Mouse (Mus musculus): ENCODE measurements around the gene Ccdc162. TPM values are rescaled to one million over a fixed set of nuclear protein-coding genes. Genes with fewer than 3 reads are reported as not detected.

The Ccdc162 gene
- total RNA-seq, 4 experiments from 2014 or later, result 0.63 to 0.92 (median 0.80) TPM

- no peak for DNase-seq (ENCODE audit: low spot score in 2 of 2)
These were observed 174.4 kb downstream of the Ccdc162 start for GRCm38 (mm10) chr10:41542057-41542456.

GRCm38 (mm10) chr10:41538986-41539385 lies 177.4 kb downstream of the Ccdc162 start:
- DNase-seq (ENCODE audit: low spot score in 2 of 2), result no peak

- no peak for DNase-seq (ENCODE audit: low spot score in 2 of 2)
These were observed 178.5 kb downstream of the Ccdc162 start for GRCm38 (mm10) chr10:41537983-41538330.

GRCm38 (mm10) chr10:41537226-41537982 lies 179.0 kb downstream of the Ccdc162 start:
- no peak for DNase-seq (ENCODE audit: low spot score in 2 of 2)

GRCm38 (mm10) chr10:41536714-41537113 lies 179.7 kb downstream of the Ccdc162 start:
- DNase-seq (ENCODE audit: low spot score in 2 of 2), result no peak

GRCm38 (mm10) chr10:41535991-41536390 lies 180.4 kb downstream of the Ccdc162 start:
- DNase-seq (ENCODE audit: low spot score in 2 of 2), result no peak

- no peak for DNase-seq (ENCODE audit: low spot score in 2 of 2)
These were observed 186.5 kb downstream of the Ccdc162 start for GRCm38 (mm10) chr10:41529972-41530371.

GRCm38 (mm10) chr10:41525696-41526095 lies 190.7 kb downstream of the Ccdc162 start:
- no peak for DNase-seq (ENCODE audit: low spot score in 2 of 2)

- no peak for DNase-seq (ENCODE audit: low spot score in 2 of 2)
These were observed 193.0 kb downstream of the Ccdc162 start for GRCm38 (mm10) chr10:41523386-41523785.

- DNase-seq (ENCODE audit: low spot score in 2 of 2), result no peak
These were observed 196.1 kb downstream of the Ccdc162 start for GRCm38 (mm10) chr10:41520410-41520673.

- DNase-seq (ENCODE audit: low spot score in 2 of 2), result peak; percentile 18 to 44
These were observed 196.6 kb downstream of the Ccdc162 start for GRCm38 (mm10) chr10:41519640-41520409.

GRCm38 (mm10) chr10:41518981-41519618 lies 197.3 kb downstream of the Ccdc162 start, which contains the start of gene Cd164:
Gene Cd164, plus strand, starts transcription at chr10:41519414.
- DNase-seq (ENCODE audit: low spot score in 2 of 2), result peak; percentile 81 to 87

GRCm38 (mm10) chr10:41518508-41518980 lies 197.9 kb downstream of the Ccdc162 start:
- peak; percentile 59 to 73 for DNase-seq (ENCODE audit: low spot score in 2 of 2)

GRCm38 (mm10) chr10:41514921-41515320 lies 201.5 kb downstream of the Ccdc162 start:
- DNase-seq (ENCODE audit: low spot score in 2 of 2), result no peak

- DNase-seq (ENCODE audit: low spot score in 2 of 2), result no peak
These were observed 202.1 kb downstream of the Ccdc162 start for GRCm38 (mm10) chr10:41514301-41514700.

GRCm38 (mm10) chr10:41509160-41509559 lies 207.3 kb downstream of the Ccdc162 start:
- DNase-seq (ENCODE audit: low spot score in 2 of 2), result no peak

- DNase-seq (ENCODE audit: low spot score in 2 of 2), result peak; percentile 27 to 40
These were observed 211.0 kb downstream of the Ccdc162 start for GRCm38 (mm10) chr10:41505446-41505845.

- DNase-seq (ENCODE audit: low spot score in 2 of 2), result no peak
These were observed 211.4 kb downstream of the Ccdc162 start for GRCm38 (mm10) chr10:41504996-41505395.

- peak; percentile 38 to 52 for DNase-seq (ENCODE audit: low spot score in 2 of 2)
These were observed 215.5 kb downstream of the Ccdc162 start for GRCm38 (mm10) chr10:41500941-41501340.

- DNase-seq (ENCODE audit: low spot score in 2 of 2), result no peak
These were observed 225.3 kb downstream of the Ccdc162 start for GRCm38 (mm10) chr10:41491111-41491510.

GRCm38 (mm10) chr10:41490518-41490873 lies 225.9 kb downstream of the Ccdc162 start:
- DNase-seq (ENCODE audit: low spot score in 2 of 2), result no peak

Data from gastrocnemius, adult 8-10 months (tissue).